Comparison of ENCODE assay signal across 8 mouse cellular contexts in the genomic region with DNA sequence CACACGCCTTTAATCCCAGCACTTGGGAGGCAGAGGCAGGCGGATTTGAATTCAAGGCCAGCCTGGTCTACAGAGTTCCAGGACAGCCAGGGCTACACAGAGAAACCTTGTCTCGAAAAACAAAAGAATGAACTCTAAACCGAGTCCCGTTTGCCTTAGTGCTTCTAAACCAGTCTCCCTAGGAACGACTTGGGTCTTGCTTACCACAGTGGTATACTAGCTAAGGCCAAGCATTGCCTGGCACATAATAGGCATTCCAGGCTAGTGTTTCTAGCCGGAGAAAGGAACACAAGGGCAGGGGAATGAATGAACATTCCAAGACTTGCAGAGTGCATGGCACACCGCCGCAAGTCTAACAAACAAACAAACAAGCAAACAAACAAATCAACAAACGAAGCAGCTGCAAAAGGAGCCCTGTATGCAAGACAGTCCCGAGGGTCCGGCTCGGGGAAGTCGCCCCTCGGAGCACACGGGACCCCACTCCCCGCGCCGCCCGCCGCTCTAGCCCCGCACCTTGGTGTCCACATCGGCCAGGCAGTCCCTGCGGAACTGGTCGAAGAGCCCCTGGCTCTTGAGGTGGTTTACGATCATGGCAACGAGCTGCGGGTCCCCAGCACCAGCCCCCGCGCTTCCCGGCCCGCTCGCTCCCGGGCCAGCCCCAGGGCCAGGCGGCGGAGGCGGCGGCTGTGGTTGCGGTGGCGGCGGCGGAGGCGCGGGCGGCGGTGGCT. TPM values are rescaled to one million over a fixed set of nuclear protein-coding genes. Genes with fewer than 3 reads are reported as not detected.
DNase-seq lines count a peak whose midpoint lies in the region; ATAC-seq and TF ChIP-seq lines count a peak whose summit lies in the region.

No protein-coding gene starts in this region.

- peaks cover 12% of the 10 kb centered on the region for H3K4me1 ChIP-seq in heart, postnatal 0 days (ENCODE audit: control insufficient read depth, insufficient read depth)

- 2% methylated on average over 37 of the region's 46 CpGs for WGBS in heart, postnatal 0 days

- no peaks in the 10 kb centered on the region for H3K36me3 ChIP-seq in heart, postnatal 0 days (replicated peaks; ENCODE audit: control insufficient read depth, insufficient read depth, low read length)

- no peak for DNase-seq in gastrocnemius, adult 2 months
- DNase-seq in gastrocnemius, adult 8-10 months (ENCODE audit: low spot score in 2 of 2): no peak
- DNase-seq in 3134 (ENCODE audit: extremely low read depth, insufficient read length, low spot score) (peak; percentile 41), adipocyte (ENCODE audit: low spot score) (peak; percentile 70)
- DNase-seq in heart, postnatal 0 days (ENCODE audit: low spot score): no peak
- peak; percentile 23 for DNase-seq in mesoderm, embryonic 11.5 days (ENCODE audit: low read depth, low spot score)
- DNase-seq in frontal cortex, adult 2 months (ENCODE audit: extremely low spot score in 1 of 2, low spot score in 1 of 2): no peak
- DNase-seq in thymus, postnatal 36 days: no peak

- TF ChIP-seq CTCF in gastrocnemius, adult 2 months (IDR thresholded peaks at IDR 0.05): no peak
- TF ChIP-seq CTCF in heart, postnatal 0 days (IDR thresholded peaks at IDR 0.05; ENCODE audit: low read depth): no peak

- no peaks in the 10 kb centered on the region for H3K27me3 ChIP-seq in heart, postnatal 0 days (ENCODE audit: control insufficient read depth, insufficient read depth, low read length)

- peak; percentile 45; the same call in 1 of the 2 replicates for ATAC-seq in heart, postnatal 0 days (ENCODE audit: insufficient read depth, low read depth)

- no peak for TF ChIP-seq EP300 in heart, postnatal 0 days (IDR thresholded peaks at IDR 0.05; ENCODE audit: low read depth)

- H3K9me3 ChIP-seq in heart, postnatal 0 days (replicated peaks; ENCODE audit: control insufficient read depth, low read length): no peaks in the 10 kb centered on the region

- peak overlapping the region; percentile 86 for H3K4me3 ChIP-seq in gastrocnemius, adult 2 months
- peak overlapping the region; percentile 91 for H3K4me3 ChIP-seq in heart, postnatal 0 days (ENCODE audit: low read depth, low read length)

- peak overlapping the region; percentile 92 for H3K27ac ChIP-seq in gastrocnemius, adult 2 months
- peak overlapping the region; percentile 84 for H3K27ac ChIP-seq in heart, postnatal 0 days (ENCODE audit: low read depth)

- H3K4me2 ChIP-seq in heart, postnatal 0 days (ENCODE audit: low read depth, low read length): peak overlapping the region; percentile 96

- peak overlapping the region; percentile 92 for H3K9ac ChIP-seq in heart, postnatal 0 days (replicated peaks; ENCODE audit: low read depth, low read length)

- intact Hi-C loops in gastrocnemius, adult 2 months (cut with DNase I): loop anchor here (10.0 kb wide), 1 partner anchor 139 kb away; a partner anchor contains a TSS

RNA-seq across cellular contexts. Expression of a gene that starts 0.5 kb away (rescaled TPM):
- total RNA-seq in gastrocnemius, adult 2 months (2021): 10 to 100 TPM; 16.7 to 17.0 TPM
- total RNA-seq in gastrocnemius, adult 8-10 months (2022): 10 to 100 TPM; 14.0 to 16.1 (median 15.5) TPM
- total RNA-seq in heart, postnatal 0 days (2014; rRNA removed; ENCODE audit: low replicate concordance): 4.5 and 4.9 TPM in 2 replicates
- polyA plus RNA-seq in heart, postnatal 0 days (2015; fragmentation: Nextera tagmentation; extraction: Ambion mirVana): 11.6 and 12.7 TPM in 2 replicates
- polyA plus RNA-seq in frontal cortex, adult 2 months (2012; rRNA removed): 16.8 and 17.8 TPM in 2 replicates

Comparison
In these comparisons a context has a peak if more than half of its experiments do, and no peak if none do; other contexts are left out.
1. DNase-seq: peak in 3134 (single experiment), adipocyte (single experiment) and mesoderm, embryonic 11.5 days (single experiment); none in gastrocnemius, adult 2 months (single experiment), gastrocnemius, adult 8-10 months (0 of 2), heart, postnatal 0 days (single experiment), frontal cortex, adult 2 months (0 of 2) and thymus, postnatal 36 days (0 of 2).